In the genomic region with DNA sequence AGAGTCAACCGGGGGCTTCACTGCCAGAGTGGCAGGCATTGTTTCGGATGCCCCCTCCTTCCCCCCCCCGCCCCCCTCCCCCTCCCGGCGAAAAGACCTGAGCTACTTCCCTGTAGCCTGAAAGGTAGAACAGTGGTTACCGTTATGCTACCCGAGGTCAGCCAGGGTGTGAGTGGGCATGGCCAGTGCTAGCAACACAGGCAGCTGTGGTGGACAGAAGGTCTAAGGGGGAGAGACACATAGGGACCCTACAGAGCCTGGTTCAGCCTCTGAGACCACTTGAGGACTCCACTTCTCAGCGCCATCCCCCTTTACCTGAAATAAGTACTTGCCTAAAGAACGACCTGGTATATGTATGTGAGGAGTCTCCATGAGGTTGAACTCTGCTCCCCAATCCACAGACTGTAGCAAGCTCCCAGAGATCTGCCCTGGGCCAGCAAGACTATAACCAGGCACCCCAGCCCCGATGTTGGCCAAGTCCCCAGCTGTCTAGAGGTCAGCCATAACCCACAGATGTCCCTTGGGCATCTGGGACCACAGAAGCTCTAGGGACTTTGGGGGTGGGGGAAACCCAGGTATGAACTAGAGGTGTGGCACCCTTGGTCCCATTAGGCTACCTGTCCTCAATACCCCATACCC, we compare ENCODE assay signal across 8 mouse cellular contexts.
A peak's percentile ranks its signal among the peaks of the same experiment; 100 is the strongest.
DNase-seq lines count a peak whose midpoint lies in the region; ATAC-seq lines count a peak whose summit lies in the region.

No protein-coding gene starts in this region.

- H3K9me3 ChIP-seq in hindbrain, embryonic 12.5 days (replicated peaks) = no peaks in the 10 kb centered on the region
- H3K9me3 ChIP-seq in midbrain, embryonic 10.5 days (replicated peaks) = no peaks in the 10 kb centered on the region

- 0 out of 2 replicates have a peak overlapping the region, but pooled peaks have one; percentile 76 for H3K27ac ChIP-seq in hindbrain, embryonic 12.5 days
- H3K27ac ChIP-seq in midbrain, embryonic 10.5 days (replicated peaks) = no peak overlapping the region

- peaks cover 25% of the 10 kb centered on the region for H3K4me1 ChIP-seq in hindbrain, embryonic 12.5 days
- peaks cover 15% of the 10 kb centered on the region for H3K4me1 ChIP-seq in midbrain, embryonic 10.5 days

- peak overlapping the region; percentile 55 for H3K4me2 ChIP-seq in hindbrain, embryonic 12.5 days (replicated peaks)

- intact Hi-C loops in heart, postnatal 14 days (cut with DNase I) = no loop called here

- no peaks in the 10 kb centered on the region for H3K36me3 ChIP-seq in hindbrain, embryonic 12.5 days
- no peaks in the 10 kb centered on the region for H3K36me3 ChIP-seq in midbrain, embryonic 10.5 days

- WGBS in hindbrain, embryonic 12.5 days = 37% methylated on average over 7 of the region's 10 CpGs
- WGBS in midbrain, embryonic 10.5 days = 34% methylated on average over 8 of the region's 10 CpGs

- peaks cover 92% of the 10 kb centered on the region for H3K27me3 ChIP-seq in hindbrain, embryonic 12.5 days
- peaks cover 100% of the 10 kb centered on the region for H3K27me3 ChIP-seq in midbrain, embryonic 10.5 days (ENCODE audit: low read depth, poor library complexity, severe bottlenecking)

- H3K9ac ChIP-seq in hindbrain, embryonic 12.5 days = peak overlapping the region; percentile 63

- peak overlapping the region; percentile 29 for H3K4me3 ChIP-seq in hindbrain, embryonic 12.5 days
- peak overlapping the region; percentile 45; the same call in 1 of the 2 replicates for H3K4me3 ChIP-seq in midbrain, embryonic 10.5 days

- DNase-seq in heart, adult 11 months = peak; percentile 95
- no peak for DNase-seq in heart, postnatal 14 days
- DNase-seq in midbrain, embryonic 10.5 days (ENCODE audit: low spot score) = no peak
- no peak for DNase-seq in frontal cortex, adult 2 months (ENCODE audit: extremely low spot score in 1 of 2, low spot score in 1 of 2)
- no peak for DNase-seq in layer of hippocampus, adult 18-20 months (ENCODE audit: low spot score in 2 of 2)
- no peak for DNase-seq in right cerebral cortex, postnatal 14 days

- peak; percentile 22 for ATAC-seq in activated CD4-positive, CD25-positive, alpha-beta regulatory T cell, adult 4 months
- no peak for ATAC-seq in hindbrain, embryonic 12.5 days (ENCODE audit: low FRiP score)
